Mouse (Mus musculus) cerebellum, adult 2 months (tissue): ENCODE data around the gene Stard3. TPM values are rescaled to one million over a fixed set of nuclear protein-coding genes. Genes with fewer than 3 reads are reported as not detected.

Experiments
- DNase-seq, 2 experiments: peaks; one replicate each; pipeline ENCODE4 v3.0.0; 2021
- H3K27ac ChIP-seq: fragments of 200-500 bp; 2 replicates; pipeline ENCODE4 v1.5.1; 2012; ENCODE audit warnings: low read length, control low read depth, inconsistent platforms; ENCODE audit not compliant: insufficient read depth
- H3K27me3 ChIP-seq: fragments of 200-500 bp; 2 replicates; pipeline ENCODE4 v1.6.1; 2012; ENCODE audit warnings: inconsistent platforms, mild to moderate bottlenecking, low read length, moderate library complexity; ENCODE audit not compliant: control insufficient read depth, insufficient read depth
- H3K4me1 ChIP-seq: fragments of 200-500 bp; 2 replicates; pipeline ENCODE4 v1.6.1; 2011; ENCODE audit warnings: low read length; ENCODE audit not compliant: control insufficient read depth, insufficient read depth
- H3K4me3 ChIP-seq: fragments of 200-500 bp; replicated peaks from 2 replicates; pipeline ENCODE3; 2011; ENCODE audit warnings: mild to moderate bottlenecking, low read depth, low read length, control low read depth; ENCODE audit not compliant: insufficient read depth
- CTCF ChIP-seq: fragments of 200-500 bp; IDR thresholded peaks from 2 replicates; pipeline ENCODE4 v1.5.1; 2011; ENCODE audit warnings: low read depth, mild to moderate bottlenecking, control low read depth, low read length, moderate library complexity, borderline replicate concordance; ENCODE audit not compliant: insufficient read depth
- POLR2A ChIP-seq: fragments of 200-500 bp; IDR thresholded peaks from 2 replicates; pipeline ENCODE4 v1.6.1; 2011; ENCODE audit warnings: low read length, control low read depth, borderline replicate concordance; ENCODE audit not compliant: insufficient read depth
- WGBS: fragments of 180-500 bp; shearing (Covaris S2); methylation state at CpG from one replicate; pipeline ENCODE4 v1.1.7; 2018; 5-methylcytosine and 5-hydroxymethylcytosine counted together
- polyA plus RNA-seq: library from polyadenylated mRNA; depleted of rRNA; stranded (reverse); fragments of >200 nt; gene quantifications from 2 replicates; pipeline ENCODE4 v1.2.3, GENCODE M21; 2012; rRNA removed

Gene Stard3
- 53.5 and 56.1 TPM in 2 replicates for polyA plus RNA-seq

DNA sequence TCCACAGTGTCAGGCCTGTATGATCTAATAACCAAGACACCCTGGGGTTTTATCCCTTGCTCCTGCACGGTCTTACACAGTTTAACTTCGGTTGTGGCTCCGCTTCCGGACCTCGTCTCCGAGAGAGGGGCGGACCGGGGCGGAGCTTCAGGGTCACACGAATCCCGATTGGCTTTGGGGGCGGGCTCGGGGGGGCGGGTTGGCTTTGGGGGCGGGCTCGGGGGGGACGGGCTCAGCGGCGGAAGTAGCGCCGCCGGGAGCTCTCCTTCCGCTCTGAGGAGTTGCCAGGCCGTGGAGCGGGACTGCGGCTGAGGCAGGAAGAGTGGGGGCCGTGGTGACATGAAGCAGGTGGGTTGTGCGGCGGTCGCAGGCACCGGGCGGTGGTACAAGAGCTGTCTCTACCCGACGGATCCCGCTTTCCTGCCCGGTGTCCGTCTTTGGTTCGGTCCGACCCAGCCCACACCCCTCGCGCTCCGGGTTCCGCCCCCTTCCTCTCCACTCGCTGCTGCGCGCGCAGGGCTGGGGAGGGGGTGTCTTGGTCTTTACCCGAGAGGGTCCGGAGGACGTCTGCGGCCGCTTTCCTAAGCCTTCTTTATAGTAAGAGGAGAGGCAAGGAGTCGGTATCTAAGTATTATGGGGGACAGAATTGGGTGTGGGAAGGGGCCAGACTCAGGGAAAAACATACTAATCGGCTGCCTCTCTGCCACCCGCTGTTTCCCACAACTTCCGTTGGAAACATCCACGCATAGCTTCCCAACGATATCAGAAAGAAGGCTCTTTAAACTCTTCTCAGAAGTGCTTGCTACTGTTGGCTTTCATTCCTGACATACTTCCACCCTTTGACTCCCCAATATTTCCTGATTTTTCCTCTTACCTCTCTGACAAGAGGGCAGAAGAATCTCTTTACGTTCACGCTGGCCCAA is at the start of gene Stard3:
Gene Stard3, plus strand, starts transcription at position 208 of the 923 bp plus-strand sequence.
- DNase-seq: peak; percentile 85 to 90
- H3K27ac ChIP-seq: peak within 1 kb of the TSS; percentile 69
- H3K27me3 ChIP-seq: no peaks in the 10 kb centered on the region
- TF ChIP-seq POLR2A (peak; percentile 60), CTCF (no peak)
- peak within 1 kb of the TSS; percentile 88 for H3K4me3 ChIP-seq
- peaks cover 5% of the 10 kb centered on the region; the same call in 1 of the 2 replicates for H3K4me1 ChIP-seq
- WGBS: under 1% methylated on average over 60 of the region's 60 CpGs

- peaks cover 14% of the 10 kb centered on the region for H3K4me1 ChIP-seq
Observed at GRCm38 (mm10) chr11:98313790-98314323, 44.3 kb upstream of the Stard3 start.

DNA sequence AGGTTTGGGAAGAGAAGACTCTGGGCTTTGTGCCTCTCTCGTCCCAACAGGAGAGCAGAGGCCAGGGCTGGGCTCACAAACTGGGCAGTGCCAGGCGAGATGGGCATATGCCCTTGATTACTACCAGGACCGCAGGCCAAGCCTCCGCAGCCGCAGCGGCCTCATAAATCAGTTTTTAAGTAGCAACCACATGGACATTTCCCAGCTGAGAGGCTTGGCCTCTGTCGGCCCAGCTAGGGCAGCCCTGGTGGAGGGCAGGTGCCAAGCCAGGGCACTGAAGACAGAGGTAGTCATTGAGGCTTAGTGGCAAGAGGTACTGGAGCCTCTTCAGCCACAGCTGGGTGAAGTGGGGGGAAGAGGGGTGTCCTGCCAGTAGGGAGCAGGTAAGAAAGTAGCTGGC is 40.7 kb upstream of the Stard3 start:
- no peaks in the 10 kb centered on the region for H3K27me3 ChIP-seq
- 52% methylated on average over 7 of the region's 7 CpGs for WGBS
- TF ChIP-seq CTCF: no peak
- no peak for TF ChIP-seq POLR2A

More at GRCm38 (mm10) chr11:98313790-98314323, 44.3 kb upstream of the Stard3 start:
- WGBS: 2% methylated on average over 26 of the region's 26 CpGs
- peak overlapping the region; percentile 48 for H3K4me3 ChIP-seq
- TF ChIP-seq POLR2A (no peak), CTCF (no peak)
- peak in 1 of 2 experiments; percentile 73 for DNase-seq
- 0 out of 2 replicates have a peak overlapping the region, but pooled peaks have one; percentile 2 for H3K27ac ChIP-seq
- H3K27me3 ChIP-seq: no peaks in the 10 kb centered on the region

GRCm38 (mm10) chr11:98318421-98319116 is 39.6 kb upstream of the Stard3 start:
- Histone ChIP-seq H3K4me3 (peak overlapping the region; percentile 7), H3K27ac (peak overlapping the region; percentile 27; the same call in 1 of the 2 replicates), H3K27me3 (no peaks in the 10 kb centered on the region), H3K4me1 (peaks cover 24% of the 10 kb centered on the region)
- TF ChIP-seq POLR2A: no peak
- no peak for TF ChIP-seq CTCF
- DNase-seq: peak; percentile 47 to 54
- 21% methylated on average over 14 of the region's 14 CpGs for WGBS

More for the DNA sequence above, 40.7 kb upstream of the Stard3 start:
- no peak overlapping the region for H3K27ac ChIP-seq
- H3K4me1 ChIP-seq: peaks cover 26% of the 10 kb centered on the region
- no peak overlapping the region for H3K4me3 ChIP-seq
- no peak for DNase-seq

GRCm38 (mm10) chr11:98319120-98319519 is 39.0 kb upstream of the Stard3 start:
- peak; percentile 63 to 73 for DNase-seq
- Histone ChIP-seq H3K4me3 (peak overlapping the region; percentile 2), H3K27me3 (no peaks in the 10 kb centered on the region), H3K27ac (peak overlapping the region; percentile 27), H3K4me1 (peaks cover 22% of the 10 kb centered on the region)
- no peak for TF ChIP-seq CTCF
- 2% methylated on average over 15 of the region's 15 CpGs for WGBS

DNA sequence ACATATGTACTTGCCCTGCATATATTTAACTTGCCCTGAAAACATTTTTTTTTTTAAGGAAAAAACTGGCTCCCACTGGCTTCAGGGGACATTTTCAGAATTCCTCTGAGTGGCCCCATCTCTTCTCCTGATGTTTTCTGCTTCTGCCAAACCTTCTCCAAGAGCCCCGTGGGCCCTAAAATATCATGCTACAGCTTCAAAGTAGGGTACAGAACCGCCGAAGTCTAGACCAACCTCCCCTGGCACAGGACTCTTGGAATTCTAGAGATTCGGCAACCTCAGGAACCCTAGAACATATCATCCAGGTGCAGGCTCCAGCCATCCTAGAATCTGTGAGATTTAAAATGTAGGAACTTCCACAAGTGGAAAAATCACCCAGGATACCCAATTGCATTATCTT is 38.6 kb upstream of the Stard3 start:
- 22% methylated on average over 4 of the region's 4 CpGs for WGBS
- Histone ChIP-seq H3K27ac (peak overlapping the region; percentile 27), H3K4me3 (peak overlapping the region; percentile 2), H3K27me3 (no peaks in the 10 kb centered on the region), H3K4me1 (peaks cover 22% of the 10 kb centered on the region)
- no peak for DNase-seq
- TF ChIP-seq POLR2A (no peak), CTCF (no peak)

GRCm38 (mm10) chr11:98319944-98320343 is 38.2 kb upstream of the Stard3 start:
- peak; percentile 30 to 50 for DNase-seq
- no peaks in the 10 kb centered on the region for H3K27me3 ChIP-seq
- no peak overlapping the region for H3K4me3 ChIP-seq
- TF ChIP-seq CTCF: no peak
- TF ChIP-seq POLR2A: no peak
- WGBS: 40% methylated on average over 2 of the region's 2 CpGs
- H3K4me1 ChIP-seq: peaks cover 25% of the 10 kb centered on the region
- H3K27ac ChIP-seq: peak overlapping the region; percentile 15

- Histone ChIP-seq H3K4me3 (peak overlapping the region; percentile 52), H3K27me3 (no peaks in the 10 kb centered on the region), H3K27ac (peak overlapping the region; percentile 63), H3K4me1 (peaks cover 30% of the 10 kb centered on the region)
- no peak for TF ChIP-seq CTCF
- no peak for TF ChIP-seq POLR2A
- peak; percentile 63 to 67 for DNase-seq
- WGBS: 5% methylated on average over 12 of the region's 12 CpGs
Observed at GRCm38 (mm10) chr11:98320381-98320780, 37.8 kb upstream of the Stard3 start.
